Mouse (Mus musculus): Measurements from ENCODE around the gene Zbtb21.
"Not testable (repeated sequence)": the region's sequence is repeated elsewhere in the genome, so short reads cannot be mapped to it uniquely, and the experiment has no call there.

The Zbtb21 gene

GRCm38 (mm10) chr16:97962151-97962948 is at the start of gene Zbtb21, which contains the start of gene C2cd2:
Gene Zbtb21 (minus strand): TSS chr16:97962622.
Gene C2cd2 (minus strand): TSS chr16:97962598.
- DNase-seq: peak; percentile 99

GRCm38 (mm10) chr16:97997383-97997731 is 34.9 kb upstream of the Zbtb21 start:
- not testable (repeated sequence) for DNase-seq

- DNase-seq: peak; percentile 76 to 82
Observed at GRCm38 (mm10) chr16:97996616-97997382, 34.4 kb upstream of the Zbtb21 start, which contains the start of gene B230307C23Rik. Gene B230307C23Rik (plus strand): TSS chr16:97997315.

- DNase-seq: peak in 1 of 2 experiments; percentile 1
Observed at GRCm38 (mm10) chr16:97995849-97996615, 33.6 kb upstream of the Zbtb21 start.

- DNase-seq: not testable (repeated sequence)
Observed at GRCm38 (mm10) chr16:97992477-97992876, 30.1 kb upstream of the Zbtb21 start.

GRCm38 (mm10) chr16:97991517-97991916 is 29.1 kb upstream of the Zbtb21 start:
- no peak for DNase-seq

GRCm38 (mm10) chr16:97984589-97984988 is 22.2 kb upstream of the Zbtb21 start:
- no peak for DNase-seq

- DNase-seq: no peak
Observed at GRCm38 (mm10) chr16:97981362-97981761, 18.9 kb upstream of the Zbtb21 start.

- DNase-seq: no peak
Observed at GRCm38 (mm10) chr16:97977722-97978121, 15.3 kb upstream of the Zbtb21 start.

- no peak for DNase-seq
Observed at GRCm38 (mm10) chr16:97977277-97977676, 14.9 kb upstream of the Zbtb21 start.

GRCm38 (mm10) chr16:97963956-97964540 is 1.6 kb upstream of the Zbtb21 start:
- no peak for DNase-seq

GRCm38 (mm10) chr16:97961381-97962150 is 856 bp downstream of the Zbtb21 start:
- no peak for DNase-seq

- no peak for DNase-seq
Observed at GRCm38 (mm10) chr16:97960348-97960747, 2.1 kb downstream of the Zbtb21 start.

- DNase-seq: no peak
Observed at GRCm38 (mm10) chr16:97958401-97958973, 3.9 kb downstream of the Zbtb21 start.

GRCm38 (mm10) chr16:97957626-97958025 is 4.8 kb downstream of the Zbtb21 start:
- DNase-seq: no peak

- no peak for DNase-seq
Observed at GRCm38 (mm10) chr16:97956011-97956410, 6.4 kb downstream of the Zbtb21 start.

- no peak for DNase-seq
Observed at GRCm38 (mm10) chr16:97953300-97953699, 9.1 kb downstream of the Zbtb21 start.

GRCm38 (mm10) chr16:97952801-97953200 is 9.6 kb downstream of the Zbtb21 start:
- no peak for DNase-seq

- no peak for DNase-seq
Observed at GRCm38 (mm10) chr16:97952371-97952770, 10.1 kb downstream of the Zbtb21 start.

GRCm38 (mm10) chr16:97950061-97950460 is 12.4 kb downstream of the Zbtb21 start:
- no peak for DNase-seq

- DNase-seq: no peak
Observed at GRCm38 (mm10) chr16:97948836-97949235, 13.6 kb downstream of the Zbtb21 start.
